Mouse (Mus musculus) C2C12 (cell line): ENCODE results near the gene Pde4c.

Source experiments
- CTCF ChIP-seq: IDR thresholded peaks from one replicate; pipeline ENCODE4 v1.5.1; 2011; ENCODE audit not compliant: control insufficient read depth, insufficient read depth, insufficient read length
- FOSL1 ChIP-seq: IDR thresholded peaks from one replicate; pipeline ENCODE4 v1.8.0; 2011; ENCODE audit warnings: mild to moderate bottlenecking, low read length; ENCODE audit not compliant: poor library complexity, insufficient read depth, severe bottlenecking
- MAX ChIP-seq: IDR thresholded peaks from one replicate; pipeline ENCODE4 v1.6.1; 2011; ENCODE audit warnings: mild to moderate bottlenecking, control low read depth
- MYOD1 ChIP-seq: IDR thresholded peaks from one replicate; pipeline ENCODE4 v1.6.1; 2011; ENCODE audit warnings: low read depth; ENCODE audit not compliant: control insufficient read depth, insufficient read length
- MYOG ChIP-seq: IDR thresholded peaks from one replicate; pipeline ENCODE4 v1.6.1; 2011; ENCODE audit not compliant: control insufficient read depth, insufficient read length; ENCODE audit errors: extremely low read depth
- USF1 ChIP-seq: IDR thresholded peaks from one replicate; pipeline ENCODE4 v1.6.1; 2011; ENCODE audit warnings: low read depth, mild to moderate bottlenecking, control low read depth, moderate library complexity

- TF ChIP-seq CTCF (no peak), MYOD1 (no peak), MYOG (no peak), FOSL1 (no peak), USF1 (no peak), MAX (no peak)
Observed at GRCm38 (mm10) chr8:70756476-70757040, 33.0 kb downstream of the Pde4c start.
